Mouse (Mus musculus): ENCODE results near the gene Epb41. TPM values are rescaled to one million over a fixed set of nuclear protein-coding genes. Genes with fewer than 3 reads are reported as not detected.

Epb41 gene
- polyA plus RNA-seq, 1 experiment from 2014 or later = 43.1 TPM

DNA sequence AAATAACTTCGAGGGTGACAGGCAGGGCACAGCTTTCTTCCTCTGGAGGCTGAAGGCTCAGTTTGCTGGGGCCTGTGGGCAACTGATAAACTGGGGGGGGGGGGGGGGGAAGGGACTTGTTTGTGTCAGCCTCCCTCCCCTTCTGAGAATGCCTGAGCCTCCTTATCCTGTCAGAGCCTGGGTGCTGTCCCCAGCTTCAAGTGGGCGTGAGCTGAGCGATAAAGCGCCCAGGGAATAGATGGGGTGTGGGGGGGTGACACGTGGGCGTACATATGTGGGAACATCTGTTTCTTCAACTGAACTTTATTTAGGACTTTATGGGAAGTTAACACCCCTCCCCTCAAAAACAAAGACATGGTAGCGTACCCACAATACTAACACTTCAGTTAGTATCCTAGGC is 2.3 kb upstream of the Epb41 start:
- Histone ChIP-seq H3K27ac (ENCODE audit: low read depth, low read length) (no peak overlapping the region), H3K4me2 (ENCODE audit: low read length) (no peak overlapping the region), H3K27me3 (replicated peaks; ENCODE audit: control insufficient read depth, insufficient read depth, low read length) (no peaks in the 10 kb centered on the region; the same call in none of the 2 replicates), H3K9ac (ENCODE audit: low read depth, low read length) (no peak overlapping the region), H3K4me1 (ENCODE audit: control insufficient read depth, insufficient read depth, low read depth, low read length) (peaks cover 12% of the 10 kb centered on the region), H3K9me3 (ENCODE audit: control insufficient read depth, low read length) (no peaks in the 10 kb centered on the region), H3K36me3 (ENCODE audit: control insufficient read depth, insufficient read depth, low read length) (no peaks in the 10 kb centered on the region), H3K4me3 (ENCODE audit: low read length) (no peak overlapping the region)
- no peak for ATAC-seq
- WGBS = 74% methylated on average over 7 of the region's 7 CpGs

DNA sequence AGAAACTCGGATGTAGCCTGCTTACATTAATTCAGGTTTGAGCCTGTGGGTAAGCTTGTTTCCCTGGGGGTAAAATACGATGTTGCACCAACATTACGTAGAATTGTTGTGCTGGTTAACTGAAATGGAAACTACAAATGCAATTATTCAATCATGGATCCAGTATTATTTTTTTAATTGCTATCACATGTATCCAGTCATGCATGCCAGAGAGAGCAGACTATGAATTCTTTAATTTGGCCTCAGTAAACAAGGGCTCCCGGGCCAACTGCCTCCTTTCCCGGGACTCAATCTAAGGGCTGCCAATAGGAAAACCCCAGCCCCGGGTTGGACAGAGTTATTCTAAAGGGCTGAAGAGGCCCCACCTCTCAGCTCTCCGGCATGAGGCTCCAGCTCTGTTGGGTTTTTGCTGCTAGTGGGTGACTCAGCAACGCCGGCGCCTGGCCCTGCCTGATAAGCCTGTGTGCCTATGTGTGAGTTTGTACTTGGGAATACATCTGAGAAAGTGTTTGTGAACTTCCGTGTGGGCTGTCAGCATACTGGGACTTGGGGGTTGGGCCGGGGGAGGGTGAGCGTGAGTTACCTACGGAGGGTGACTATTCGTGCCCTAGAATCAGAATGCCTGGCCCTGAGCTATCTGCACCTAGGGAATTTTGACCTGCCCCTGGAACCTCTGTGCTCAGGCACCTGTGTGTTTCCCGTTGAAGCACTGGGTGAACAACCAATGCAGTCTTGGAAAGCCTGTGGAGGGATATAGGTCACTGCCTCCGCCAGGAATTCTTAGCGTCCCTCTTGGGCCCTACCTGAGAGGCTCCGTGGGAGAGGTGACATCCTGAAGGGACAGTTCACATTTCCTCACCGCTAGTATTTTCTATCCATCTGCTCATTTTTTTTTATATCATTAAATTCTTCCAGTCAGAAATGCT is 1.6 kb upstream of the Epb41 start:
- no peak for ATAC-seq
- Histone ChIP-seq H3K4me3 (ENCODE audit: low read length) (no peak overlapping the region), H3K9me3 (ENCODE audit: control insufficient read depth, low read length) (no peaks in the 10 kb centered on the region), H3K36me3 (ENCODE audit: control insufficient read depth, insufficient read depth, low read length) (no peaks in the 10 kb centered on the region), H3K27me3 (replicated peaks; ENCODE audit: control insufficient read depth, insufficient read depth, low read length) (no peaks in the 10 kb centered on the region; the same call in none of the 2 replicates), H3K9ac (ENCODE audit: low read depth, low read length) (no peak overlapping the region), H3K4me2 (ENCODE audit: low read length) (no peak overlapping the region), H3K4me1 (ENCODE audit: control insufficient read depth, insufficient read depth, low read depth, low read length) (peaks cover 12% of the 10 kb centered on the region), H3K27ac (ENCODE audit: low read depth, low read length) (no peak overlapping the region)
- 34% methylated on average over 20 of the region's 20 CpGs for WGBS

DNA sequence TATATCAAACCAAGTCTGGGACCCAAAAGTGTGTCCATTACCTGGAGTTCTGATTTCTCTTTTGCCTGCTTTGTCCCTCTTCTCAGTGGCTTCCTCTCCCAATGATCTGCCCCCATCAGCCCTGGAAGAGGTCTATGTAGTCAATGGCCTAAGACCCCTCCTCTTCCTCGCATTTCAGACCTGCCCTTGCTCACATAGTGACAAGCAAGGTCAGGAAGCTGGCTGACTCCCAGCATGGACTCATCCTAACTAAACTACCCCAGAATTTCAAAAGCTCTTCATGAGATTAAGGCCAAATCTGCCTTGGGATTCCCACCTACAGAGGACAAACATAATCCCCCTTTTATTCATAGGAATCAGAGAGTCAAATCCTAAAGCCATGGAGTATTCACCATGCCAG is 675 bp upstream of the Epb41 start:
- H3K27me3 ChIP-seq (replicated peaks; ENCODE audit: control insufficient read depth, insufficient read depth, low read length) = no peaks in the 10 kb centered on the region; the same call in none of the 2 replicates

DNA sequence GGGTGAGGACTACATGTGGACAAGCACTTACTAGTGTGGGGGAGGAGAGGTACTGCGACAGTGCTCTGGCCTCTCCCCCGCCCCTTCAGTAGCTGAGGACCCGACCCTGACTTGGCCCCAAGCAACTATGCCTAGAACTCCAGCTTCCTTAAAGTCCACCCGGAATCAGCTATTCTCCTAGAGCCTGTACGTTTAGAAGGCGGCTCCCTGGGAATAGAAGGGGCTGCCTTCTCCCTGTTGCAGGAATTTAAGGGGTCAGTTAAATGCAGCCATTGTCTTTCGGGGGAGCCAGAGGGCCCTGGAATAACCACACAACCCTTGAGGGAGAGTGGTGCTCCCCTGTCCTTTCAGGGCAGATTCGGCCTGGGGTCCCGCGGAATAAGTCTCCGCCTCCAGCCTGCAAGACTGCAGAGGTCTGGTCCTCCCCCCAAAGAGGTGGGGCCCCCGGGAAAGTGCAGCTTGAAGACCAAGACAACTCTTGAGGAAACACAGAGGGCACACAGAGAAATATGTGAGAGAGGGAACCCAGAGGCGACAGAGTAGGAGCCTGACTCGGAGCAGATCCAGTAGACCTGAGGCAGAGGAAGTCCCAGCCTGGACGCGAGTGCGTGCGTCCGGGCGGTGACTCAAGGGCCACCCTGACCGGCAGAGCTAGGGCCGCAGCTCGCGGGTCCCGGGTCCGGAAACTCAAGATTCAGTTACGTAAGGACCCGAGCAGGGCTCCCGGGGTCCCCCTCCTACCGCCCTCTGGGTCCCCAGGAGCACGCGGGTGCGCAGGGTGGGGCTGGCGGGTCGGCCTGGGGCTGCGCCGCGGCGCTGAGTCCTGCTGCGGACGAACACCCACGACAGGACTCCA is 816 bp downstream of the Epb41 start, which contains the start of gene Gm10300:
Gm10300 (plus strand) TSS at position 621 of the 856 bp plus-strand sequence.
- Histone ChIP-seq H3K27me3 (replicated peaks; ENCODE audit: control insufficient read depth, insufficient read depth, low read length) (no peaks in the 10 kb centered on the region; the same call in none of the 2 replicates), H3K4me1 (ENCODE audit: control insufficient read depth, insufficient read depth, low read depth, low read length) (peaks cover 12% of the 10 kb centered on the region), H3K36me3 (ENCODE audit: control insufficient read depth, insufficient read depth, low read length) (no peaks in the 10 kb centered on the region), H3K4me2 (ENCODE audit: low read length) (peak within 1 kb of the TSS; percentile 100), H3K9ac (ENCODE audit: low read depth, low read length) (peak within 1 kb of the TSS; percentile 75), H3K27ac (ENCODE audit: low read depth, low read length) (no peak within 1 kb of the TSS), H3K4me3 (ENCODE audit: low read length) (peak within 1 kb of the TSS; percentile 80), H3K9me3 (ENCODE audit: control insufficient read depth, low read length) (no peaks in the 10 kb centered on the region)
- peak; percentile 32; the same call in 1 of the 2 replicates for ATAC-seq
- under 1% methylated on average over 34 of the region's 42 CpGs for WGBS

More for the DNA sequence above, 675 bp upstream of the Epb41 start:
- Histone ChIP-seq H3K4me1 (ENCODE audit: control insufficient read depth, insufficient read depth, low read depth, low read length) (peaks cover 12% of the 10 kb centered on the region), H3K4me2 (ENCODE audit: low read length) (peak overlapping the region; percentile 100), H3K9ac (ENCODE audit: low read depth, low read length) (no peak overlapping the region), H3K4me3 (ENCODE audit: low read length) (no peak overlapping the region), H3K27ac (ENCODE audit: low read depth, low read length) (no peak overlapping the region), H3K36me3 (ENCODE audit: control insufficient read depth, insufficient read depth, low read length) (no peaks in the 10 kb centered on the region), H3K9me3 (ENCODE audit: control insufficient read depth, low read length) (no peaks in the 10 kb centered on the region)
- ATAC-seq = no peak
- 57% methylated on average over 1 of the region's 1 CpGs for WGBS

DNA sequence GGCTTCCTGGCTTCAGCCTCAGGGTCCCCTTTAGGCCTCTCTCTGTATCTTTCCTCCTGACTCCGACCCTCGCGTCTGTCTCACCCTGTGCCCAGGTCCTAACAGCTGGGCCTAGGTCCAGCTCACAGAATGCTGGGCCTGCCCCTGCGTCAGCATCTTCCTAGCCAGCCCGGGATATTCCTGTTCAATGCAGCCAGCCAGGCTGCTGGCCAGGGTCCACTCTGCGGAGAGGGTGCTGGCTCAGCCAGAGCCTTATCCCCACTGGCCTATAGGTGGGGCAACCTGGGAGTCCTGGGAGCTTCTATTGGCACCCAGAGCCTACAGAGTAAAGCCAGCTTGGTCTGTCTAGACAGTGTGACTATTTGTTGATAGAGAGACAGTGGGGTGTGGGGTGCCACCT is 2.2 kb downstream of the Epb41 start:
- Histone ChIP-seq H3K4me1 (ENCODE audit: control insufficient read depth, insufficient read depth, low read depth, low read length) (peaks cover 12% of the 10 kb centered on the region), H3K4me3 (ENCODE audit: low read length) (no peak overlapping the region), H3K9me3 (ENCODE audit: control insufficient read depth, low read length) (no peaks in the 10 kb centered on the region), H3K9ac (ENCODE audit: low read depth, low read length) (no peak overlapping the region), H3K4me2 (ENCODE audit: low read length) (no peak overlapping the region), H3K27ac (ENCODE audit: low read depth, low read length) (no peak overlapping the region), H3K36me3 (ENCODE audit: control insufficient read depth, insufficient read depth, low read length) (no peaks in the 10 kb centered on the region), H3K27me3 (replicated peaks; ENCODE audit: control insufficient read depth, insufficient read depth, low read length) (no peaks in the 10 kb centered on the region; the same call in 1 of the 2 replicates)
- ATAC-seq = no peak
- 65% methylated on average over 6 of the region's 6 CpGs for WGBS

- H3K4me1 ChIP-seq (ENCODE audit: control insufficient read depth, insufficient read depth, low read depth, low read length) = peaks cover 12% of the 10 kb centered on the region
- no peak overlapping the region for H3K9ac ChIP-seq (ENCODE audit: low read depth, low read length)
- WGBS = 66% methylated on average over 3 of the region's 3 CpGs
- no peak overlapping the region for H3K27ac ChIP-seq (ENCODE audit: low read depth, low read length)
- H3K27me3 ChIP-seq (replicated peaks; ENCODE audit: control insufficient read depth, insufficient read depth, low read length) = no peaks in the 10 kb centered on the region; the same call in 1 of the 2 replicates
- ATAC-seq = no peak
- H3K36me3 ChIP-seq (ENCODE audit: control insufficient read depth, insufficient read depth, low read length) = no peaks in the 10 kb centered on the region
- no peaks in the 10 kb centered on the region for H3K9me3 ChIP-seq (ENCODE audit: control insufficient read depth, low read length)
- no peak overlapping the region for H3K4me2 ChIP-seq (ENCODE audit: low read length)
- no peak overlapping the region for H3K4me3 ChIP-seq (ENCODE audit: low read length)
Measured at GRCm38 (mm10) chr4:132072156-132072555, 3.0 kb downstream of the Epb41 start.

- H3K27ac ChIP-seq (ENCODE audit: low read depth, low read length) = no peak overlapping the region
- no peaks in the 10 kb centered on the region; the same call in 1 of the 2 replicates for H3K27me3 ChIP-seq (replicated peaks; ENCODE audit: control insufficient read depth, insufficient read depth, low read length)
- no peaks in the 10 kb centered on the region for H3K36me3 ChIP-seq (ENCODE audit: control insufficient read depth, insufficient read depth, low read length)
- H3K4me3 ChIP-seq (ENCODE audit: low read length) = no peak overlapping the region
- H3K4me2 ChIP-seq (ENCODE audit: low read length) = no peak overlapping the region
- H3K9me3 ChIP-seq (ENCODE audit: control insufficient read depth, low read length) = no peaks in the 10 kb centered on the region
- peaks cover 12% of the 10 kb centered on the region for H3K4me1 ChIP-seq (ENCODE audit: control insufficient read depth, insufficient read depth, low read depth, low read length)
- ATAC-seq = no peak
- 91% methylated on average over 2 of the region's 2 CpGs for WGBS
- no peak overlapping the region for H3K9ac ChIP-seq (ENCODE audit: low read depth, low read length)
Measured at GRCm38 (mm10) chr4:132071674-132072073, 3.4 kb downstream of the Epb41 start.

- ATAC-seq = no peak
- Histone ChIP-seq H3K4me3 (ENCODE audit: low read length) (no peak overlapping the region), H3K36me3 (ENCODE audit: control insufficient read depth, insufficient read depth, low read length) (no peaks in the 10 kb centered on the region), H3K9me3 (ENCODE audit: control insufficient read depth, low read length) (no peaks in the 10 kb centered on the region), H3K27ac (ENCODE audit: low read depth, low read length) (no peak overlapping the region), H3K4me2 (ENCODE audit: low read length) (no peak overlapping the region), H3K9ac (ENCODE audit: low read depth, low read length) (no peak overlapping the region), H3K27me3 (replicated peaks; ENCODE audit: control insufficient read depth, insufficient read depth, low read length) (no peaks in the 10 kb centered on the region), H3K4me1 (ENCODE audit: control insufficient read depth, insufficient read depth, low read depth, low read length) (no peaks in the 10 kb centered on the region; the same call in 1 of the 2 replicates)
- WGBS = 69% methylated on average over 2 of the region's 2 CpGs
Measured at GRCm38 (mm10) chr4:132067938-132068235, 7.2 kb downstream of the Epb41 start.

Data from hindbrain, embryonic 16.5 days (tissue).